Mouse (Mus musculus): ENCODE data around the gene Chd6. TPM values are rescaled to one million over a fixed set of nuclear protein-coding genes. Genes with fewer than 3 reads are reported as not detected.
"Not testable (repeated sequence)": the region's sequence is repeated elsewhere in the genome, so short reads cannot be mapped to it uniquely, and the experiment has no call there.

Chd6 gene
- polyA plus RNA-seq, 1 experiment from 2014 or later = 39.4 TPM

DNA sequence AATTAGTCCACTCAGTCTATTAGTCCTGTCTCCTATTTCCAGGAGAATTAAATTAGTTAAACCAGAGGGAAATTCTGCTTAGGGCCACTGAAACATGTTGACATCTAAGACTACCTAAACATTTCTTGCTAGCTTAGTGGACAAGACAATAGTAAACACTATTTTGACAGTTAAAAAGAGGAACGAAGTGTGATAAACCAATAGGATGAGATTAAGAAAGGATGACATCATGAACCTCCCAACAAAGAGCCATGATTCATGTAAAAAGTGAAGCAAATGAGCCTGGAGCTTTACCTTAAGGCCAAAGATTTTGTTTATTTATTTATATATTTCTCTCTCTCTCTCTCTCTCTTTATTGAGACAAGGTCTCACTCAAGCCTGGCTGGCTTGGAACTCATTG lies 146.7 kb downstream of the Chd6 start:
- Histone ChIP-seq H3K9ac (ENCODE audit: low read length) (no peak overlapping the region), H3K9me3 (ENCODE audit: control insufficient read depth, low read length) (no peaks in the 10 kb centered on the region), H3K4me3 (ENCODE audit: low read depth, low read length) (no peak overlapping the region), H3K4me2 (ENCODE audit: low read depth, severe bottlenecking) (no peak overlapping the region), H3K27me3 (ENCODE audit: control insufficient read depth, insufficient read depth, low read length) (no peaks in the 10 kb centered on the region), H3K27ac (replicated peaks; ENCODE audit: low read depth, low read length) (no peak overlapping the region), H3K4me1 (ENCODE audit: control insufficient read depth, insufficient read depth, low read length) (no peaks in the 10 kb centered on the region), H3K36me3 (ENCODE audit: control insufficient read depth, insufficient read depth, low read length) (peaks cover 15% of the 10 kb centered on the region)
- ATAC-seq (ENCODE audit: insufficient number of reproducible peaks, low FRiP score, low TSS enrichment, low read depth) (no peak), DNase-seq (ENCODE audit: low spot score) (no peak)
- WGBS = 94% methylated on average over 1 of the region's 1 CpGs

DNA sequence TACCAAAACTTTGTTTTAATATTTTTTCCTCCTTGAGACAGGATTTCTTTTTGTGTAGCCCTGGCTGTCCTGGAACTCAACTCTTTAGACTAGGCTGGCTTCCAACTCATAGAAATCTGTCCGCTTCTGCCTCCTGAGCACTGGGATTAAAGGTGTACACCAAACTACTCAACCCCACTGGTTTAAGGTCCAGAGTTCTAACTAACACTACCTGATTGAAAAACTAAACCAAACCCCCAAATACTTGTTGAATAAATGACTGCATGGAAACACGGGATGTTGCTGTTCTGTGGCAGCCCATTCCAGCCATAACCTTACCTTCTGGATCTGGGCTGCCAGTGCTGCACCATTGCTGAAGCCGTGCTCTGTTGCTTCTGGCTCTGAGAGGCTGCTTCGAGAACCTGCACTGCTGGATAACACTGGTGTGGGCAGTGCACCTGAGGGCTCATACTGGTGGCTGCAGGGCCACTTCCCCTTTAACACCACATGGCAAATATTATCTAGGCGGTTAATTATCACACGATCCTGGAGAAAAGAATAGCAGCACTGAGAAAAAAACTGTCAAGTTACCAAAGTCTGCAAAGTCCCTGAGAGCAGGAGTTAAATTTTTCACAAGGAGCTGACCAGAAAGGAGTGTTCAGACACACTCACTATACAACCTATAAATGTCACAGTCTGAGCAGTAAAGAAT lies 147.8 kb downstream of the Chd6 start:
- Histone ChIP-seq H3K4me1 (ENCODE audit: control insufficient read depth, insufficient read depth, low read length) (no peaks in the 10 kb centered on the region), H3K4me2 (ENCODE audit: low read depth, severe bottlenecking) (no peak overlapping the region), H3K36me3 (ENCODE audit: control insufficient read depth, insufficient read depth, low read length) (peaks cover 17% of the 10 kb centered on the region), H3K27me3 (ENCODE audit: control insufficient read depth, insufficient read depth, low read length) (no peaks in the 10 kb centered on the region), H3K27ac (replicated peaks; ENCODE audit: low read depth, low read length) (no peak overlapping the region), H3K9me3 (ENCODE audit: control insufficient read depth, low read length) (no peaks in the 10 kb centered on the region), H3K9ac (ENCODE audit: low read length) (no peak overlapping the region), H3K4me3 (ENCODE audit: low read depth, low read length) (no peak overlapping the region)
- ATAC-seq (ENCODE audit: insufficient number of reproducible peaks, low FRiP score, low TSS enrichment, low read depth) = no peak
- 91% methylated on average over 6 of the region's 6 CpGs for WGBS
- DNase-seq (ENCODE audit: low spot score) = no peak

- WGBS = 94% methylated on average over 5 of the region's 5 CpGs
Measured at GRCm38 (mm10) chr2:160959901-160960300, 149.0 kb downstream of the Chd6 start.

GRCm38 (mm10) chr2:160958737-160959136 lies 150.1 kb downstream of the Chd6 start:
- no peak for DNase-seq (ENCODE audit: low spot score)
- WGBS = 90% methylated on average over 5 of the region's 5 CpGs
- ATAC-seq (ENCODE audit: insufficient number of reproducible peaks, low FRiP score, low TSS enrichment, low read depth) = no peak
- peaks cover 9% of the 10 kb centered on the region; the same call in 1 of the 2 replicates for H3K36me3 ChIP-seq (ENCODE audit: control insufficient read depth, insufficient read depth, low read length)
- no peaks in the 10 kb centered on the region for H3K9me3 ChIP-seq (ENCODE audit: control insufficient read depth, low read length)
- no peak overlapping the region for H3K4me2 ChIP-seq (ENCODE audit: low read depth, severe bottlenecking)
- H3K27me3 ChIP-seq (ENCODE audit: control insufficient read depth, insufficient read depth, low read length) = no peaks in the 10 kb centered on the region
- no peak overlapping the region for H3K27ac ChIP-seq (replicated peaks; ENCODE audit: low read depth, low read length)
- no peak overlapping the region for H3K9ac ChIP-seq (ENCODE audit: low read length)
- no peaks in the 10 kb centered on the region for H3K4me1 ChIP-seq (ENCODE audit: control insufficient read depth, insufficient read depth, low read length)
- no peak overlapping the region for H3K4me3 ChIP-seq (ENCODE audit: low read depth, low read length)

More at GRCm38 (mm10) chr2:160959901-160960300, 149.0 kb downstream of the Chd6 start:
- Histone ChIP-seq H3K27me3 (ENCODE audit: control insufficient read depth, insufficient read depth, low read length) (no peaks in the 10 kb centered on the region), H3K36me3 (ENCODE audit: control insufficient read depth, insufficient read depth, low read length) (peaks cover 14% of the 10 kb centered on the region), H3K9ac (ENCODE audit: low read length) (no peak overlapping the region), H3K4me2 (ENCODE audit: low read depth, severe bottlenecking) (no peak overlapping the region), H3K4me1 (ENCODE audit: control insufficient read depth, insufficient read depth, low read length) (no peaks in the 10 kb centered on the region), H3K27ac (replicated peaks; ENCODE audit: low read depth, low read length) (no peak overlapping the region), H3K4me3 (ENCODE audit: low read depth, low read length) (no peak overlapping the region), H3K9me3 (ENCODE audit: control insufficient read depth, low read length) (no peaks in the 10 kb centered on the region)
- DNase-seq (ENCODE audit: low spot score) (no peak), ATAC-seq (ENCODE audit: insufficient number of reproducible peaks, low FRiP score, low TSS enrichment, low read depth) (no peak)

GRCm38 (mm10) chr2:160957801-160958200 lies 151.1 kb downstream of the Chd6 start:
- not testable (repeated sequence) for H3K9me3 ChIP-seq (ENCODE audit: control insufficient read depth, low read length); H3K4me1 ChIP-seq (ENCODE audit: control insufficient read depth, insufficient read depth, low read length); H3K27me3 ChIP-seq (ENCODE audit: control insufficient read depth, insufficient read depth, low read length); ATAC-seq (ENCODE audit: insufficient number of reproducible peaks, low FRiP score, low TSS enrichment, low read depth); H3K4me2 ChIP-seq (ENCODE audit: low read depth, severe bottlenecking); H3K4me3 ChIP-seq (ENCODE audit: low read depth, low read length); H3K9ac ChIP-seq (ENCODE audit: low read length); H3K27ac ChIP-seq (replicated peaks; ENCODE audit: low read depth, low read length); DNase-seq (ENCODE audit: low spot score); H3K36me3 ChIP-seq (ENCODE audit: control insufficient read depth, insufficient read depth, low read length)

- not testable (repeated sequence) for H3K4me3 ChIP-seq (ENCODE audit: low read depth, low read length); H3K27me3 ChIP-seq (ENCODE audit: control insufficient read depth, insufficient read depth, low read length); H3K27ac ChIP-seq (replicated peaks; ENCODE audit: low read depth, low read length); H3K9me3 ChIP-seq (ENCODE audit: control insufficient read depth, low read length); H3K4me2 ChIP-seq (ENCODE audit: low read depth, severe bottlenecking); H3K36me3 ChIP-seq (ENCODE audit: control insufficient read depth, insufficient read depth, low read length); H3K9ac ChIP-seq (ENCODE audit: low read length); H3K4me1 ChIP-seq (ENCODE audit: control insufficient read depth, insufficient read depth, low read length); DNase-seq (ENCODE audit: low spot score); ATAC-seq (ENCODE audit: insufficient number of reproducible peaks, low FRiP score, low TSS enrichment, low read depth)
Measured at GRCm38 (mm10) chr2:160957307-160957706, 151.6 kb downstream of the Chd6 start.

- no peak overlapping the region for H3K4me2 ChIP-seq (ENCODE audit: low read depth, severe bottlenecking)
- 64% methylated on average over 7 of the region's 7 CpGs for WGBS
- peaks cover 16% of the 10 kb centered on the region for H3K36me3 ChIP-seq (ENCODE audit: control insufficient read depth, insufficient read depth, low read length)
- ATAC-seq (ENCODE audit: insufficient number of reproducible peaks, low FRiP score, low TSS enrichment, low read depth) (no peak), DNase-seq (ENCODE audit: low spot score) (no peak)
- no peaks in the 10 kb centered on the region for H3K4me1 ChIP-seq (ENCODE audit: control insufficient read depth, insufficient read depth, low read length)
- no peak overlapping the region for H3K9ac ChIP-seq (ENCODE audit: low read length)
- H3K27ac ChIP-seq (replicated peaks; ENCODE audit: low read depth, low read length) = no peak overlapping the region
- no peaks in the 10 kb centered on the region for H3K9me3 ChIP-seq (ENCODE audit: control insufficient read depth, low read length)
- no peak overlapping the region for H3K4me3 ChIP-seq (ENCODE audit: low read depth, low read length)
- H3K27me3 ChIP-seq (ENCODE audit: control insufficient read depth, insufficient read depth, low read length) = no peaks in the 10 kb centered on the region
Measured at GRCm38 (mm10) chr2:160955331-160955730, 153.5 kb downstream of the Chd6 start.

- DNase-seq (ENCODE audit: low spot score) (no peak), ATAC-seq (ENCODE audit: insufficient number of reproducible peaks, low FRiP score, low TSS enrichment, low read depth) (no peak)
- WGBS = 92% methylated on average over 3 of the region's 3 CpGs
- Histone ChIP-seq H3K4me3 (ENCODE audit: low read depth, low read length) (no peak overlapping the region), H3K4me2 (ENCODE audit: low read depth, severe bottlenecking) (no peak overlapping the region), H3K36me3 (ENCODE audit: control insufficient read depth, insufficient read depth, low read length) (peaks cover 22% of the 10 kb centered on the region), H3K4me1 (ENCODE audit: control insufficient read depth, insufficient read depth, low read length) (no peaks in the 10 kb centered on the region), H3K9me3 (ENCODE audit: control insufficient read depth, low read length) (no peaks in the 10 kb centered on the region), H3K27me3 (ENCODE audit: control insufficient read depth, insufficient read depth, low read length) (no peaks in the 10 kb centered on the region), H3K27ac (replicated peaks; ENCODE audit: low read depth, low read length) (no peak overlapping the region), H3K9ac (ENCODE audit: low read length) (no peak overlapping the region)
Measured at GRCm38 (mm10) chr2:160954541-160954940, 154.3 kb downstream of the Chd6 start.
